Mouse (Mus musculus): ENCODE measurements around the gene Zfp217.

Gene Zfp217

DNA sequence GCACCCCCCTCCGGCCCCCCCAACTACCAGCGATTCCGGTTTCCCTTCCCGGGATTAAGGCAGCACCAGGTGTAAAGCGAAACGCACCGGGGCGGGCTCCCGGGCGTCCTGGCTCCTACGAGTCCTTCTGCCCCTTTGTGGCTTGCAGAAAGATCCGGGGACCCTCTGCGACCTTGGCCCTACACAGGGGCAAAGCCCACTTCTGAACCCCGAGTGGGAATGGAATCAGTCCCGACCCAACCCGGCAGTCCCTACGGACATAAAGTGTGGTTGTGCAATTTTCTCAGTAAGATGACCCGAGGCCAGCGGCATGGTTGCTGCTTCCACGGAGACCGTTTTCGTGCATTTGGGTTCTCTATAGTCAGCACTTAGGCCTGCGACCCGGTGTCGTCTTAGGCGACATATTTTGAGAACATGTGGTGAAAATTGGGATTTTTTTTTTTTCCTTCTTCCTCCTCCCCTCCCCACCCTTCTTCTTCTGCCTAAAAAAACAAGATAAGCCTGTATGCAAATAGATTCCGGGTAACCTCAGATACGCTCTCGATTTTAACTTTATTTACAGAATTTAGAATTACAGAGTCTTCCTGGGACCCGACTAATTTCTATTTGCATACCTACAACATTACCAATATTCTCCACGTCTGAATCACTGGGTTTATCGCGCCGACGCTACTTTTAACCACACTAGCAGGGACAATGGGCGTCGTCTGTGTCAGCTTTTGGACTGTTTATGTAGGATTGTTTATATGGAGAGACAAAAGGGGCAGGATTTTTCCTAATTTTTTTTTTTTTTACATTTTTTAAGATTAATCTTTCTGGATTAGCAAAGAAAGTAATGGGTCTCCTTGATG is 5.7 kb upstream of the Zfp217 start:
- peak; percentile 45 for DNase-seq (ENCODE audit: low read depth, low spot score)
- H3K27me3 ChIP-seq (ENCODE audit: control insufficient read depth, insufficient read depth, low read length, poor library complexity, severe bottlenecking) = no peaks in the 10 kb centered on the region

GRCm38 (mm10) chr2:170152856-170153255 is 5.0 kb upstream of the Zfp217 start:
- Histone ChIP-seq H3K27me3 (ENCODE audit: control insufficient read depth, insufficient read depth, low read length, poor library complexity, severe bottlenecking) (no peaks in the 10 kb centered on the region), H3K36me3 (ENCODE audit: control insufficient read depth, insufficient read depth, low read length, poor library complexity, severe bottlenecking) (no peaks in the 10 kb centered on the region)
- no peak for DNase-seq (ENCODE audit: low read depth, low spot score)

More for the DNA sequence above, 5.7 kb upstream of the Zfp217 start:
- no peaks in the 10 kb centered on the region for H3K36me3 ChIP-seq (ENCODE audit: control insufficient read depth, insufficient read depth, low read length, poor library complexity, severe bottlenecking)

DNA sequence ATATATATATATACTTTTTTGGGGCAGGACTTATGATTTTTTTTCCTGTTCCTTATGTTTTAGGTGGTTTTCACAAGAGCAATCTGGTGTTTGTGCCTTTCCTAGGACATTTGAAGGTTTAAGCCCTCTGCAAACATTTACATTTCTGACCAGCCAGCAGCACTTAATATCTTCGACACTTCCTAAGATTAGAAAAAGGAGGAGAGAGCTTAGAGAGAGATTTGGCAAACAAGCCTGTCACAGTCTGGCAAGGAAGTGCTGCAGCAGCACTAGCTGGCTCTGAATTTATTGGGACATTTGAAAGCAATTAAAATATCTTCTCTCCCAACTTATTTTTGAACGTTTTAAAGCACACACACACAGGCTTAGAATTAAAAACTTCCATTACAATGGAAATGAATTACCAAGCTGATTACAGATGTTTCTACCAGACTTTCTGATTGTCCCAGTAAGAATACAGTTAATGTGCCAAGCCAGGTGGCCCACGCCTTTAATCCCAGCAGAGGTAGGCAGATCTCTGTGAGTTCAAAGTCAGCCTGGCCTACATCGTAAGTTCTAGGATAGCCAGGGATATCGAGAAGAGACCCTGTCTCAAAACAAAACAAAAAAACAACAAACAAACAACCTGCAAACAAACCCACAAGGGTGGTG is 4.3 kb upstream of the Zfp217 start:
- Histone ChIP-seq H3K27me3 (ENCODE audit: control insufficient read depth, insufficient read depth, low read length, poor library complexity, severe bottlenecking) (no peaks in the 10 kb centered on the region), H3K36me3 (ENCODE audit: control insufficient read depth, insufficient read depth, low read length, poor library complexity, severe bottlenecking) (no peaks in the 10 kb centered on the region)
- DNase-seq (ENCODE audit: low read depth, low spot score) = no peak

DNA sequence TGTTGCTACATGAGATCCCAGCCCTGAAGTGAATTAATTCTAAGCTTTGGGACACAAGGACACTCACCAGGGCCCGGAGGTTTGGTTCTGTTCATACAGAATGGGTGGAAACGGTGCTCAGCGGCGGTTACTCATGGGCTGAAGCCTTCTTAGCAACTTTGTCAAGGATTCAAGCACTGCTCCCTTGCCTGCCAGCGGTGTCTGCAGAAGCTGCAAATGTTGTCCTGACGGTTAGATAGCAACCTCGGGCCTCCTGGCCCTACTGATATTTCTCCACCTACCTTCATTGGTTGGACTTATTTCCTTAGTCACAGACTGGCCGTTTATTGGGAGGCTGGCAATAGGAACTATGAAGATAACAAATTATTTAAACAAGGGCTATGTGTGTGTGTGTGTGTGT is 3.6 kb upstream of the Zfp217 start:
- Histone ChIP-seq H3K27me3 (ENCODE audit: control insufficient read depth, insufficient read depth, low read length, poor library complexity, severe bottlenecking) (no peaks in the 10 kb centered on the region), H3K36me3 (ENCODE audit: control insufficient read depth, insufficient read depth, low read length, poor library complexity, severe bottlenecking) (no peaks in the 10 kb centered on the region)
- DNase-seq (ENCODE audit: low read depth, low spot score) = no peak

GRCm38 (mm10) chr2:170148828-170149227 is 925 bp upstream of the Zfp217 start:
- Histone ChIP-seq H3K27me3 (ENCODE audit: control insufficient read depth, insufficient read depth, low read length, poor library complexity, severe bottlenecking) (no peaks in the 10 kb centered on the region), H3K36me3 (ENCODE audit: control insufficient read depth, insufficient read depth, low read length, poor library complexity, severe bottlenecking) (no peaks in the 10 kb centered on the region)
- DNase-seq (ENCODE audit: low read depth, low spot score) = peak; percentile 49

DNA sequence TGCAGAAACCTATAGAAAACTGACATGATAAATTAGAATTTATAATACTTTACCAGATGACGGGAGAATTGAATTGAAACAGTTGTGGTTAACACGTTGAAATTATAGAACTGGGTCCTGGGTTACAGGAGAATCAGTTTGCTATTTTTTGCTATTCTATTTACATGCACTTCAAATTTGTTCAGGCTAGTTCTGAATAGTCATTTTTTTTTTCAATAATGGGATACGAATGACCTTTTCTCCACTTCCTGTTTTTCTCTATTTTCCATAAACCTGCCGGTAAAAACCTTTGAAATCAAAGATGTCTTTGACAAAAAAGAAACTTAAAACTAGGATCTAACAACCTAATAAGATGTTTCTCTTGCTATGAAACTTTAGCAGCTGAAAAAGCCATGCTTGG is 733 bp downstream of the Zfp217 start:
- no peak for DNase-seq (ENCODE audit: low read depth, low spot score)
- no peaks in the 10 kb centered on the region for H3K36me3 ChIP-seq (ENCODE audit: control insufficient read depth, insufficient read depth, low read length, poor library complexity, severe bottlenecking)

GRCm38 (mm10) chr2:170144343-170144742 is 3.6 kb downstream of the Zfp217 start:
- no peak for DNase-seq (ENCODE audit: low read depth, low spot score)
- H3K27me3 ChIP-seq (ENCODE audit: control insufficient read depth, insufficient read depth, low read length, poor library complexity, severe bottlenecking) = no peaks in the 10 kb centered on the region
- no peaks in the 10 kb centered on the region for H3K36me3 ChIP-seq (ENCODE audit: control insufficient read depth, insufficient read depth, low read length, poor library complexity, severe bottlenecking)

More for the DNA sequence above, 733 bp downstream of the Zfp217 start:
- no peaks in the 10 kb centered on the region for H3K27me3 ChIP-seq (ENCODE audit: control insufficient read depth, insufficient read depth, low read length, poor library complexity, severe bottlenecking)

- H3K36me3 ChIP-seq (ENCODE audit: control insufficient read depth, insufficient read depth, low read length, poor library complexity, severe bottlenecking) = no peaks in the 10 kb centered on the region
- no peak for DNase-seq (ENCODE audit: low read depth, low spot score)
- H3K27me3 ChIP-seq (ENCODE audit: control insufficient read depth, insufficient read depth, low read length, poor library complexity, severe bottlenecking) = no peaks in the 10 kb centered on the region
Observed at GRCm38 (mm10) chr2:170143861-170144260, 4.0 kb downstream of the Zfp217 start.

DNA sequence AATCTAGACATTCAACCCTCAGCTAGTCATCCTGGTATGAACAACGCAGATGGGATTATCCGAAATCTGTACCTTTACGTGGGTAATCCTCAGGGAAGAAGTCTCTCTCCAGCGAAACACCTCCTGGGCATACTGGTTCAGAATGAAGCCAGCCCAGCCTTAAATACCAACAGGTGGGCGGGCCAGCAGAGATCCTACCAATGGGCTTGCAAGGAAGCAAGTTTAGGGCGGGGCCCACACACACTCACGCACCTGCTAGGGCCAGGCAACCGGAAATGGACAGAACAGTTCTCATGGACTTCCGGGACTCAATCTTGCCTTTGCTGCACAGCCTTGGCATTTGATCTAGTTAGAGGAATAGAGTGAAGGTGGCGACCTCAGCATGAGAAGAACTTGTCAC is 5.4 kb downstream of the Zfp217 start:
- DNase-seq (ENCODE audit: low read depth, low spot score) = no peak
- H3K36me3 ChIP-seq (ENCODE audit: control insufficient read depth, insufficient read depth, low read length, poor library complexity, severe bottlenecking) = no peaks in the 10 kb centered on the region
- no peaks in the 10 kb centered on the region for H3K27me3 ChIP-seq (ENCODE audit: control insufficient read depth, insufficient read depth, low read length, poor library complexity, severe bottlenecking)

- H3K36me3 ChIP-seq (ENCODE audit: control insufficient read depth, insufficient read depth, low read length, poor library complexity, severe bottlenecking) = no peaks in the 10 kb centered on the region
- no peak for DNase-seq (ENCODE audit: low read depth, low spot score)
- no peaks in the 10 kb centered on the region for H3K27me3 ChIP-seq (ENCODE audit: control insufficient read depth, insufficient read depth, low read length, poor library complexity, severe bottlenecking)
Observed at GRCm38 (mm10) chr2:170141481-170141880, 6.4 kb downstream of the Zfp217 start.

DNA sequence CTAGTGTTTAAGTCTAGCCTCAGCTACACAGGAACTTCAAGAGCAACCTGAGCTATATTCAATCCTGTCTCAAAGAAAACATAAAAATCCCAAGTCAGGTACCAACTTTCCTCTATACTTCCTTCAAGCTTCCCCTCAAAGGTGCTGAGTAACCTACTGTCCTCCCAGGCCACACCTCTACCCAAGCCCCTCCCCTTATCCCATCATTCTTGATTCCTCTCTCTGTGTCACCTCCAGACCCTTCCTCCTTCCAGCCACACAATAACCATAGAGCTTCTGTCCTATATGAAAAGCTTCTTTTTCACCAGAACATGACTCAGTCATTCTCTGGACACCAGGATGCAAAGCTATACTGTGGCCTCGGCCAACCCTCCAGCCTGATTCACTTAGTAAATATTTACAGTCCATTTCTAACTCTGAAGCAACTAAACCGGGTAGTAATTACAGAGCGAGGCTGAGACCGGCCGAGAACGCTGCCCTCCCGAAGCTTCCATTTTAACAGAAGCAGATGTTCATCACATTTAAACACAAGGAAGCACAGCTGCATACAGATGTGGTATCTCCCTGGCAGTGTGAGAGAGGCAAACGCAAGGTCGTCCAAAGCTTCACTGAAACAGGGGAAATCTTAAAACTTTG is 8.4 kb downstream of the Zfp217 start:
- Histone ChIP-seq H3K36me3 (ENCODE audit: control insufficient read depth, insufficient read depth, low read length, poor library complexity, severe bottlenecking) (no peaks in the 10 kb centered on the region), H3K27me3 (ENCODE audit: control insufficient read depth, insufficient read depth, low read length, poor library complexity, severe bottlenecking) (no peaks in the 10 kb centered on the region)
- no peak for DNase-seq (ENCODE audit: low read depth, low spot score)

GRCm38 (mm10) chr2:170136928-170137327 is 11.0 kb downstream of the Zfp217 start:
- no peak for DNase-seq (ENCODE audit: low read depth, low spot score)
- Histone ChIP-seq H3K27me3 (ENCODE audit: control insufficient read depth, insufficient read depth, low read length, poor library complexity, severe bottlenecking) (no peaks in the 10 kb centered on the region), H3K36me3 (ENCODE audit: control insufficient read depth, insufficient read depth, low read length, poor library complexity, severe bottlenecking) (no peaks in the 10 kb centered on the region)

- H3K36me3 ChIP-seq (ENCODE audit: control insufficient read depth, insufficient read depth, low read length, poor library complexity, severe bottlenecking) = no peaks in the 10 kb centered on the region
- no peak for DNase-seq (ENCODE audit: low read depth, low spot score)
- no peaks in the 10 kb centered on the region for H3K27me3 ChIP-seq (ENCODE audit: control insufficient read depth, insufficient read depth, low read length, poor library complexity, severe bottlenecking)
Observed at GRCm38 (mm10) chr2:170135820-170136219, 12.1 kb downstream of the Zfp217 start.

DNA sequence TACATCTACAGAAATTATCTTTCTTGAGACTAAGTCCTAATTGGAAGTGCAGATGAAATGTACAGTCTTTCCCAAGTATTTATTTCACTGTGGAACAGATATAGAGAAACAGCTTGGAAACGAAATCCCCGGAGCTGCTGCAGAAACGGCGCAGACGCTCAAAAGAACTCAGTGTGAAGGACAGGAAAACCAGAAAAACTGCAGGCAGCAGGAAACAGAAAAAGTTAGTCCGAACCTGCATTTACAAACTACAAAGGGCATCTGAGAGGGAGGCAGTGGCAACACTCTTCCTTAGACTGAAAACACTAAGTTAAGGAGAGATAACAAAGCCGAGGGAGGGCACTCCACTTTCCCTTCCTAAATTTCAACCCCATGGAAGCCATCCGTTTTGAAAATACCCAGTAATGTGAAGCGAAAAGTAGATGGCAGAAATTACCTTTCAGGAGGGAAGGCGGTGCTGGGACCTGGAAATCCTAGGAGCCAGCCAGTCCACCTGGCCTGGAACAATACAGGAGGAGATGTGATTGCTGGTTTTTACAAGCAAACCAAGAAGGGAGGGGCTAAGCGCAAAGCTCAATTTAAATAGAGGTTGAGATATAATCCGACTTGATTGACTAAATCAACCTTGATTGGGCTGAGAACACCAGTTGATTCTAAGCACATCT is 13.7 kb downstream of the Zfp217 start:
- no peak for DNase-seq (ENCODE audit: low read depth, low spot score)
- Histone ChIP-seq H3K27me3 (ENCODE audit: control insufficient read depth, insufficient read depth, low read length, poor library complexity, severe bottlenecking) (no peaks in the 10 kb centered on the region), H3K36me3 (ENCODE audit: control insufficient read depth, insufficient read depth, low read length, poor library complexity, severe bottlenecking) (no peaks in the 10 kb centered on the region)
